Mouse (Mus musculus): ENCODE measurements around the gene Kirrel.

DNA sequence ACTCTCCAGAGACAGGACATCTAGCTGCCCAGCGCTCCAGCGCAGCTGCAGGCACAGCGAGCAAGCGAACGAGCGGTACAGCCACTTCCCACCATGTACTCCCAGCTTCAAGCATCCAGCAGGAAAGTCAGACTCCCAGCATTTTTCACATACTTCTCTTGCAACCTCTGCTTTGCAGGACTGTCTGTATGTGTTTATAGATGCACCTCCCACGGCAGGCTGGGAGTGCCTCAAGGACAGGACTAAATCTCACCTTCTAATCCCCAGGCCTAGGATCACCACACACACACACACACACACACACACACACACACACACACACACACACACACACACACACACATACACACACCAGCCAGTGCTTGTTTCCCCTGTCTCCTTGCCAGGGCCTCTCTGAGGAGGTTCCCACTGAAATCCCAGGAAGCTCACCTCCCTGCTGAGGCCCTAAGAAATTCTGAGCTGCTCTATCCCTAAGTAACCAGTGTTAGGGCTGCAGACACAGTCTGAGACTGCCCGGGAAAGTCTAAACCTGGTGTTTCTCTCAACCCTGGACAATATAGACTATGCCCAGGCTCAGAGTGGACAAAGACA, 9.2 kb downstream of the Kirrel start:
- TF ChIP-seq POLR2A (IDR thresholded peaks at IDR 0.05; ENCODE audit: insufficient read length, low read depth) (no peak), CEBPB (IDR thresholded peaks at IDR 0.05; ENCODE audit: insufficient read depth, poor library complexity, severe bottlenecking) (no peak), MAX (IDR thresholded peaks at IDR 0.05; ENCODE audit: low read depth) (no peak), E2F4 (IDR thresholded peaks at IDR 0.05; ENCODE audit: insufficient read depth) (no peak), POLR2AphosphoS2 (IDR thresholded peaks at IDR 0.05; ENCODE audit: insufficient read length, low read depth) (no peak), USF1 (IDR thresholded peaks at IDR 0.05; ENCODE audit: low read depth) (no peak), MYOG (IDR thresholded peaks at IDR 0.05; ENCODE audit: control insufficient read depth in 1 of 3, insufficient read depth in 1 of 3, insufficient read length in 2 of 3, low read depth in 2 of 3) (no peak), MYOD1 (IDR thresholded peaks at IDR 0.05; ENCODE audit: control insufficient read depth in 1 of 3, insufficient read length in 2 of 3, low read depth in 2 of 3) (no peak), REST (IDR thresholded peaks at IDR 0.05; ENCODE audit: insufficient read depth, insufficient read length) (no peak)

Measured in myocyte (in vitro differentiated cells).